Mouse (Mus musculus): ENCODE data around the gene Iqschfp.

DNA sequence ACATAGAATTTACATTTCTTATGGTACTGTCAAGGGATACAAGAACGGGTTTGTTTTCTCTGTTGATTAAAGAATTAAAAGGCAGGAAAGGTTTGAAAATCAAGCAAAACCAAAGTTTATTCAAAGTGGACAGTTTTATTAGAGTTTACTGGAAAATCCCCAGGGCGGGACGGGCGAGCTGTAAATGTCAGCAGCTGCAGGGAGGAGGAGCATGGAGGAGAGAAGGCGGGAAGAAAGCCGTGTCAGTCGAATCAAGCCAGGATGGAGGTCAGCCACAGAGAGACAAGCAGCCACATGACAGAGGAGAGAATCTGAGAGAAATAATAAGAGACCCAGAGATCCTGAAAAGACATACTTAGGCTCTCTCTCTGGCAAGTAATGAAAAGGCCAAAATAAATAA, 487.2 kb downstream of the Iqschfp start:
- TF ChIP-seq POLR2A (IDR thresholded peaks at IDR 0.05; ENCODE audit: control insufficient read depth, low read depth, low read length) = no peak
- TF ChIP-seq CTCF (IDR thresholded peaks at IDR 0.05; ENCODE audit: control insufficient read depth, insufficient read depth, insufficient replicate concordance, low read depth, low read length) = no peak
